Mouse (Mus musculus) splenic B cell, adult 2 months (primary cell): ENCODE data around the gene Crhbp.

Source experiments
- DNase-seq: peaks from one replicate; pipeline ENCODE4 v3.0.0-alpha.2; 2011; ENCODE audit warnings: low read depth, low spot score
- H3K27me3 ChIP-seq: 2 replicates; pipeline ENCODE4 v1.6.1; 2012; ENCODE audit warnings: mild to moderate bottlenecking, low read length, moderate library complexity, mixed read lengths; ENCODE audit not compliant: control insufficient read depth, poor library complexity, insufficient read depth, severe bottlenecking
- H3K36me3 ChIP-seq: 2 replicates; pipeline ENCODE4 v1.6.1; 2012; ENCODE audit warnings: mild to moderate bottlenecking, low read length, moderate library complexity, mixed read lengths; ENCODE audit not compliant: control insufficient read depth, poor library complexity, insufficient read depth, severe bottlenecking

Crhbp gene

DNA sequence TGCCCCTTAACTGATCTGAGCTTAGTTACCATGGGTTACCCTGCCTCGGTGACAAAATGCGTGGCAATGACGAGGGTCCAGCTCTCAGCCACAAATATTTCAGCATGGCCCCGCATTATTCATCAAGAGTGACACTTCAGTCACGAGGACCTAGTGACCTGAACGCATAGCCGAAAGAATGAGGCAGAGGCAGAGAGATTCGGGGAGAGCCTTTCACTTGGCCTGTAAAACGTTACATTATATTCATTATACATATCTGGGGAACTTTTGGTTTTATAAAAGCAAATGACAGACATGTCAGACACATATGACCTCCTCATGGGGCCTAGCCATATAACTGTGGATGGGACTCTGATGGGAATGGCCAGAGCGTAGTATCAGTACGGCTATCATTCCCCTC is at the start of gene Crhbp:
Crhbp (minus strand) TSS at position 101 of the 400 bp plus-strand sequence.
- Histone ChIP-seq H3K36me3 (no peaks in the 10 kb centered on the region), H3K27me3 (no peaks in the 10 kb centered on the region)
- DNase-seq: no peak

- Histone ChIP-seq H3K27me3 (no peaks in the 10 kb centered on the region), H3K36me3 (no peaks in the 10 kb centered on the region)
- DNase-seq: no peak
These were observed 48.6 kb upstream of the Crhbp start for GRCm38 (mm10) chr13:95493296-95493695.

DNA sequence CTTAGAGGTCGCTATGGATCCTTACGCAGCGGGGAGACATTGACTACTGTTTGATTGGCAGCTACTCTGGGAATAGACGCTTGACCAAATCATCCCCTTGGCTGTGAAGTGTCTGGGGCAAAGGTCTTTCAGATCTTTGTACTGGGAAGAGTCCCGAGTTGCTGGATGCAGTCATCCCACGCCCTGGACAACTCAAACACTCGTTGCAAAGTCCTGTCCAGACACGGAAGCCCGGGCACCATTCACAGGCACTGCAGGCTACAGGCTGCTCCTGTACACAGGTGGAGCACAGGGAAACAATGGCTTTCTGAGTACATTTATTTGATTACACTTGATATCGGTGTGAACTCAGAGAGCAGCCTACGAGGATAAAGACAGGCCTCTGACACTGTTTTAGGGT is 46.6 kb upstream of the Crhbp start:
- Histone ChIP-seq H3K36me3 (no peaks in the 10 kb centered on the region), H3K27me3 (no peaks in the 10 kb centered on the region)
- no peak for DNase-seq

DNA sequence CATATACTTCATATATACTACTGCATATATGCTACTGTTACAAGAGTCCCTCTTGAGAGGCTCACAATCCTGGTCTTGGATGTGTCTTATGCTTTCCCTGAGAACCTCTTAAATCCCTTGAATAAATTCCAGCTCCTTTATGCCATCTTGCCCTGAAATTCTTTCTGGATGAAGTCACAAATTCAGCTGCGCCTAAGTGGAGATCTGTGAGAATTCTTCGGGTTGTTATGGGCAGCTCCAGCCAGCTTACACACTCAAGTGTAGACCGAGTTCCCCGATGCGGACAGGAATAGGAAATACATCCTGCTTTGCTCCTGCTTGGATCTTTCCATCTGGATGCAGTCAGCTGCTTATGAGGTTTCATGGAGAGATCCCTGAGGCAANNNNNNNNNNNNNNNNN is 39.9 kb upstream of the Crhbp start:
- Histone ChIP-seq H3K36me3 (no peaks in the 10 kb centered on the region), H3K27me3 (no peaks in the 10 kb centered on the region)
- DNase-seq: no peak

- no peaks in the 10 kb centered on the region for H3K27me3 ChIP-seq
- no peaks in the 10 kb centered on the region for H3K36me3 ChIP-seq
These were observed 36.7 kb upstream of the Crhbp start for GRCm38 (mm10) chr13:95481428-95481827.

GRCm38 (mm10) chr13:95478671-95479413 is 34.1 kb upstream of the Crhbp start, which contains the start of gene S100z:
Gene S100z, minus strand, starts transcription at chr13:95478721.
- no peaks in the 10 kb centered on the region for H3K36me3 ChIP-seq
- no peak for DNase-seq
- H3K27me3 ChIP-seq: no peaks in the 10 kb centered on the region

More at GRCm38 (mm10) chr13:95481428-95481827, 36.7 kb upstream of the Crhbp start:
- DNase-seq: peak; percentile 84

DNA sequence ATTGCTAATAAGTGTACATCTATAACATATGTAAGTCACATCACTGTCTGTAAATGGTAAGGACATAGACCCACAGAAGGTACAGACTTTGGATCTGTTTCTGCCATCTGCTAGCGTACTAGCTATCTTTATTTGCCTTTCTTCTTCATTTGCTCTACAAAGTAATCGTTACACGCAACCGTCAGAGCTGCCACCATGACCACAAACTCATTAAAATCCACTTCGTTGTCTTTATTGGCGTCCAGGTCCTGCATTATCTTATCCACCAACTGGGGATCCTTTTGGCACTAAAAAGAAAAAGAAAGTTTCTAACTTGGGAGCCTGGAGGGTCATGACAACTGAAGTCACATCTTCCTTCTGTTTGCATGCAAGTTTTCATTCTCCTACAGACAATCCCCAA is 32.4 kb upstream of the Crhbp start:
- H3K36me3 ChIP-seq: no peaks in the 10 kb centered on the region
- H3K27me3 ChIP-seq: no peaks in the 10 kb centered on the region
- DNase-seq: no peak

GRCm38 (mm10) chr13:95475124-95475523 is 30.4 kb upstream of the Crhbp start:
- no peaks in the 10 kb centered on the region for H3K27me3 ChIP-seq
- no peak for DNase-seq
- no peaks in the 10 kb centered on the region for H3K36me3 ChIP-seq

DNA sequence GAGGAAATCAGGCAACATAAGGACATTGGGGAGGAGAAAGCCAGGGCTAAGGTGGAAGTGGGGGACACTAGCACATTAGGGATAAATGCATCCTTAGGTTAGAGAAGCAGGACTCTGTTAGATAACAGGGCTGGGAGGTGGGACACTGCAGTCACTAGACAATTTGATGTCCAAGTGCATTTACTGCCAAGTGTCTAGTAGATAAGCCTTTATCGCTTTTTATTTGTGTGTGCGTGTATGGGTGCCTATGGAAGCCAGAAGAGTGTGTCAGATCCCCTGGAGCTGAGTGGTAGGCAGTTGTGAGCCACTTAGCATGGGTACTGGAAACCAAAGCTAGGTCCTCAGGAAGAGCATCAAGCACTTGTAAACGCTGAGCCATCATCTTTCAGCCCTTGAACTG is 29.6 kb upstream of the Crhbp start:
- Histone ChIP-seq H3K36me3 (no peaks in the 10 kb centered on the region), H3K27me3 (no peaks in the 10 kb centered on the region)
- no peak for DNase-seq

GRCm38 (mm10) chr13:95470970-95471369 is 26.2 kb upstream of the Crhbp start:
- H3K27me3 ChIP-seq: no peaks in the 10 kb centered on the region
- peak; percentile 40 for DNase-seq
- no peaks in the 10 kb centered on the region for H3K36me3 ChIP-seq

GRCm38 (mm10) chr13:95451529-95451928 is 6.8 kb upstream of the Crhbp start:
- no peak for DNase-seq
- Histone ChIP-seq H3K27me3 (no peaks in the 10 kb centered on the region), H3K36me3 (no peaks in the 10 kb centered on the region)

DNA sequence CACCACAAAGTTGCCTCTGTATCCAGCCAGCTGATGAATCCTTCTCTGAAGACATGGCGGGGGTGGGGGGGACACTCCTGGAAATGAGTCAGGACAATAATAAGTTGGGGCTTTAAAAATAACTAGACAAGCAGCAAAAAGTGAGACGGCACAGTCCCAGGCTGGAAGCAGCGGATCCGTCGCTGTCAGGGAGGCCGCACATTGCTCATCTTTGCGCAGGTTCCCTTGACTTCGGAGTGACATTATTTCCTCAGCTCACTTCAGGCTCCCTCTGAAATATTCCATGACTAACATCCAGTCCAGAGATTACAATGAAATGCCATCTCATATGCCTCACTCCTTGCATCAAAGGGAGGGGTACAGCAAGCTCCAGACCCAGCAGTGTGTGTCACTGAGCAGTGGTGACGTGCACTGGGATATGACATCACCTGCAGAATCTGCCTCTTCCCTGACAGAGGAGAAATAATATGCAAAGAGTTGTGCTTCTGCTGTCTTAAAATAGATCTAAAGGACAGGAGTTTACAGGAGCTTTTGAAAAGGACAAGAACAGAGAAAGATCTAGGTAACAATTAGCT is 6.0 kb upstream of the Crhbp start:
- no peak for DNase-seq
- H3K27me3 ChIP-seq: no peaks in the 10 kb centered on the region
- H3K36me3 ChIP-seq: no peaks in the 10 kb centered on the region

DNA sequence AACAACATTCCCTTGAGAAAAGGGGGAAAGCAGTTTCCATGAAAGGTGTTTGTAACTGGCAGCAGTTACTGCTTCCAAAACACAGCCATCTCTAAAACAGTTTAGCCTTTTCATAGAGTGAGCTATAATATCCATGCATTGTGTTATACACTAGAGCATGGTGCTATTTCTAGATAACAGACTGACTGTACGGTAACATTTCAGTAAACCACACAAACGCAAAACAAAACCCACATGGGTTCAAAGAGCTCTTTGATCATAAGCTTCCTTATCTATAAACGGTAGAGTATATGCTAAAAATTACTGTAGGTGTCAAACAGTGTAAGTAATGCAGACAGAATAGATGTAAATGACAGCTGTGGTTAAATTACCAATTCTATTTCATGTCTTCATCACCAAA is 5.0 kb upstream of the Crhbp start:
- Histone ChIP-seq H3K27me3 (no peaks in the 10 kb centered on the region), H3K36me3 (no peaks in the 10 kb centered on the region)
- DNase-seq: no peak

DNA sequence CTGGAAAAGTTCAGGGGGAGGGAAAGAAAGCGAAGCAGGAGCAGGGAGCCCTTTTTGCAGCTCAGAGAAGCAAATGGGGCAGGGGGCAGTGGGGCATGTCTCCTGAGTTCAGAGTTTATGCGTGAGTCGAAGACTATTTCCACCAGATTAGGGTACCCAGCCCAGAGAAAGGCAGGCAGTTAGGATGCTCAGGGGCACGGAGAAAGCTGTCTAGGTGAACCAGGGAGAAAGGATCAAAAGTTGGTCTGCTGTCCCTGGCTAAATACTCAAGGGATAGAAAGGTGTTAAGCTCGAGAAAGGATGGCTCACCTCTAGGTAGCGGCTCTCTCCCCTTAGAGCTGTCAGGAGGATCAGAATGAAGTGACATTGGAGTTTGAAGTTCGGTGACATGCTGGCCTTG is 433 bp downstream of the Crhbp start:
- no peaks in the 10 kb centered on the region for H3K27me3 ChIP-seq
- DNase-seq: no peak
- no peaks in the 10 kb centered on the region for H3K36me3 ChIP-seq

DNA sequence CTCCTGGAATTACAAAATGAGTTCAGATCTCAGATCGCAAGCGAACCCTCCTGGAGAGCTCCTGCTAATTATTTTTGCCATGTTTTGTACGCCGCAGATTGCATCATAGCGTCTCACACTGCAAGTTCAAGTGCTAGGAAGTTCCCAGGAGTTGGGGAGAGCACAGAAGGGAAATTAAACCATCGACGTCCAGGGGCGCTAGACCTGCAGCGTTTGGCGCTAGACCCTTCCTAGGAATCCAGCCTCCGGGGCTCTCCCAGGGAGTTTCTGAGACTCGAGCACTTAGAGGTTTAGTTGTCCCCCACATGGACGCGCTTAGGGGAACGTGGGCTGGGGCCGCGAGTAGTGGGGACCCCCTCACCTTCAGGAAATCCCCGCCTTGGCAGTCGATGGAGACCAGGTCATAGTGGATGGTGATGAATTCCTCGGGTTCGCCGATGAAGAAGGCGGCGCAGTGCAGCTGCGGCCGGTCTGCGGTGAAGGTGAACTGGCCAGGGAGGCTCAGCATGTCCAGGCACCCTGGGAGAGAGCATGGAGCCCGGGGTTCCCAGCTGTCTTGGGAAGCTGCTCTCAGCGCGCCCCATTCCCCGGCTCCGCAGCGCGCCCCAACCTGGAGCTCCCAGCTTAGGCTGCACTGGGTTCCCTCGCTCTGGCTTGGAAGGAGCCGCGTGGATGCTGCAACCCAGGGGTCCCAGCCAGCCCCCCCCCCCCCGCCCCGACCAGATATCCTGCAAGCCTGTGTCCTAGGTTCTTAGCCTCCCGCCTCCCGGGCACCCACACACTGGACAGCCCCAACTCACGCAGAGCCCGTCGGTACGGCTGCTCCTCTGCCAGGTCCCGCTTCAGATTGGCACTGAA is 1.1 kb downstream of the Crhbp start:
- Histone ChIP-seq H3K36me3 (no peaks in the 10 kb centered on the region), H3K27me3 (no peaks in the 10 kb centered on the region)
- peak; percentile 4 for DNase-seq
